Mouse (Mus musculus) fibroblast of lung, adult 2 months (primary cell): Measurements from ENCODE around the gene Apbb2.

Source experiments
- DNase-seq: peaks from one replicate; pipeline ENCODE4 v3.0.0-alpha.2; 2011; ENCODE audit warnings: low read depth

Apbb2 gene

DNA sequence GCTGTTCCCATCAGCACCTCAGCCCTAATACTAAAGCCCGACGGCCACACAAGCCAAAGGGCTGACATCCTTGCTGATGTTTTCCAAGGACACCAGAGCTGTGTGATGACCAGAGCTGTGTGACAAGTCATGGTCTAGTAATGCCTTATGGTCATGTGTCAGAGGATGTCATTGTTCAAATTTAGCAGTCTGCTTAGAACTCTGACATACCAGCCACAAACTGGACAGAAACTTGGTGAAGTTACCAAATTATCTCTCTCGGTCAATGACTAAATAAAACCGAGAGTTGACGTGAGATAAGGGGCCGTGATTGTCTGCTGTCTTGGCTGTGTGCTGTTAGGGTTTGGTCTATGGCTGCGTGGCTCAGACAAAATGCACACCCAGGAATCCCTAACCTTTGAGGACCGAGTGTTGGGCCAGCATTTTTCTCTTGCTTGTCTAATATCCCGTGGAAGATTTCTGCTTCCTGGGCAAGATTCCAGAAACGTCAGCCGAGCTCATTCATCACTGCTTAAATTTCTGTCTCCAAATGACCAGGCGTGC lies 71.5 kb downstream of the Apbb2 start:
- no peak for DNase-seq

- DNase-seq = no peak
Observed at GRCm38 (mm10) chr5:66545573-66546141, 72.9 kb downstream of the Apbb2 start.

- DNase-seq = peak; percentile 75
Observed at GRCm38 (mm10) chr5:66543761-66544160, 74.8 kb downstream of the Apbb2 start.

DNA sequence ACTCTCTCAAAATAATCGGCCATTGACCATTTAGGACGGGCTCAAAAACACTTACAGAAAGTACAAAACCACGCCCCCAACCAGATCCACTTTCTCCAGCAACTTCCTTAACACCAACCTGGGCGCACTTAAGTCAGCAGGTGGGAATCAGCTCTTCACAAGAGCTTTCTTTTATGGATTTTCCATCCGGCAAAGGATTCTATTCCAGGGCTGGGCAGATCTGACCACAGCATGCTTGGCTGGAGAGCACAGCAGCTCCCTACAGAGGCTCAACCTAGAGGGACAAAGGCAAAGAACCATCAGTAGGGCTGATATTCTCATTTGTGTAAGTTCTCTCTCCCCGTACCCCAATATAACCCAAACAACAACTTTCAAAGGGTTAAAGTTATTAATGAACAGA lies 75.2 kb downstream of the Apbb2 start:
- DNase-seq = no peak

DNA sequence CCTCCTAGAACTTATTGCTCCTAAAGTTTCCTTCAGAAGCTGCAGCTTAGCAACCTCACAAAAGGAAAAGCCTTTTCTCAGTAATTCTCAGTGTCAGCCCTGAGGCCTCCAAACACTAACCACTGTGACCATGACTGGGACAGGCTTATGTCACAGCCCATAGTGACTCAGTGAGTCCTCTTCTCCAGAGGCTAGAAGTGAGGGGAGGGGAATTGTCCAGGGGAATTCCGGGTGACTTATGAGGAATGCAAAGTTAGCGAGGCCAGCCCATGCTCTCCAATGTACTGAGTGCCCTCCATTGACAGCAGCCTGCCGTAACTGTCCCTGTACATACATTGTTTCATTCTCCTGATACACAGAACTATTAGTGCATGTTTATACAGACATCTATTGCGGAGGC lies 76.1 kb downstream of the Apbb2 start:
- no peak for DNase-seq

- no peak for DNase-seq
Observed at GRCm38 (mm10) chr5:66541385-66541784, 77.2 kb downstream of the Apbb2 start.

DNA sequence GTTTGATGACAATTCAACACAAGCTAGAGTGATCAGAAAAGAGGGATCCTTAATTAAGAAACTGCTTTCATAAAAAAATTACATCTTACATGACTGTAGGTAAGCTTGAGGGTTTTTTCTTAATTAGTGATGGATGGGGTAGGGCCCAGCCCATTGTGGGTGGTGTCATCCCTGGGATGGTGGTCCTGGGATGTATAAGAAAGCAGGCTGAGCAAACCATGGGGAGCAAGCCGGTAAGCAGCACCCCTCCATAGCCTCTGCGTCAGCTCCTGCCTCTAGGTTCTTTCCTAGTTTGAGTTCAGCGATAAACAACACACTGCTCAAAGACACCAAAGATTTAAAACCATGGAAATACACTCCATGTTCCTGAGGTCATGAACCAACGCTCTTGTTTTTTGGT lies 78.3 kb downstream of the Apbb2 start:
- no peak for DNase-seq

DNA sequence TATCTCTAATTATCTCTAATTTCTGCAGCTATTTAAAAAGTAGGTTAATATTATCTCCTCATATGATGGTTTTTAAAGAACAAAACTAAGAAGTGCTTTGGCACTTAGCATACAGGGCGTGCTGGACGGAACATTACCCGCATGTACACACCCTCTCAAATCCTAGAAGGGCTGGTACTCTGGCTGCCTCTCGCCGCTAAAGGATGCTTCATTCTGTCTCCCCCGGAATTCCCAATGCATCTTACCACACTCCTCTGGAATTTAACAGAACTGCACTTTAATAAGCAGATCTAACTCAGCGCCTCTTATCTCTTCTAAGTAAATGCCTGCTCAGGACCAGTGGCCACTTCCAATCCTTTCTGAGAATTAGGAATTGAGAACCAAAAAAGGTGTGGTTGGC lies 80.8 kb downstream of the Apbb2 start:
- no peak for DNase-seq

DNA sequence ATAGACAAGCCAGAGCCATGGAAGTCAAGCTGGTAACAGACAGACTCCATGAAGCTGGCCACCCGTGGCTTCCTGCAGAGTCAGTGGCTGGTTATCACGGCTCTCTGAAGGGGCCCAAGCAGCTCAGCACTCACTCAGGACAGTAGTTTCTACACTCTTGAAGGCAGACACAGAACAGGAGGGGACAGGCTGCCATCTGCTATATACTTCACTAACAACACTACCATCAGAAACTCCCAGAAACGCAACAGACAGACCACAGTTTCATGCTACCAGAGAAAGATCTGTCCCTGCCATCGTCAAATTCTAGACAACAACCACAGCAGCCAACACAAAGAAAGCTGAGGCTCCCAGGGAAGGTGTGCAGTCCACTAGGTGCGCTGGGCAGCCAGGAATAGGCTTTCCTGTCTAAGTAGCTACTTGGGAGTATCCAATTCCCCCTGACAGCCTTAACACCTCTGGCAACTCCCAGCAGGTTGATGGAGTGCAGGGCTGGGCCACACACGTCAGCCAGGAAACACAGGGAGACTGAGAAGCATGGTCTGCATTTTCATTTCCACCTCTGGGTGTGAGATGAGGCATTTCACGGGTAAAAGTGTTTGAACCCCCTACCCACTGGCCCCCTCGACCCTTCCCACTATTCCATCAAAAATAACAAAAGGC lies 81.8 kb downstream of the Apbb2 start:
- no peak for DNase-seq

DNA sequence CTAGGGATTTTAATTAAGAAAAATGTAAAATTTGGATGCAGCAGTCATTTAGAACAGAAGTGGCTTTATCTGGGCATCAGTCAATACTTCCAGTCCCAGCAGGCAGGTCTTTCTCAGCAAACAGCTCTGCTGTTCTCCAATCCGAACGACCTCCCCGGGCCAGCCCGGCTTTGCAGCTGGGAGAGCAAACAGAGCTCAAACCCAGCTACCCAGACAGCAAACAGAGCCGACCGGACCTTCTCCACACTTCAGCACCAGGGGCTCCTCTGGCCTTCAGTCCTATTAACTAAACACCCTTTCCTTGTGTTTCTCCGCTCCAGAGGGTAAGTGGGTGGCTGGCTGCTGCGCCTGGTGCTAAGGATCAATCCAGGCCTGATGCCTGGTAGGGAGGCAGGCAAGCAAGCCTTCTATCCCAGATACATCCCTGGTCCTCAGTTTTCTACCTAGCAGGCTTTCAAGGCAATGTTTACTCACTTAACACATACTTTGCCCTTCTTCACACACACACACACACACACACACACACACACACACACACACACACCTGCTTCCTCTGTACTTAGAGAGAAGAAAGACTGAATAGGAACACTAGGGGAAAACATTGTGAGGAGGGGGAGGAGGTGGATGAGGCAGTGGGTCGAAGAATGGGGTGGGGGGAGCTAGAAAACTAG lies 82.9 kb downstream of the Apbb2 start:
- no peak for DNase-seq

DNA sequence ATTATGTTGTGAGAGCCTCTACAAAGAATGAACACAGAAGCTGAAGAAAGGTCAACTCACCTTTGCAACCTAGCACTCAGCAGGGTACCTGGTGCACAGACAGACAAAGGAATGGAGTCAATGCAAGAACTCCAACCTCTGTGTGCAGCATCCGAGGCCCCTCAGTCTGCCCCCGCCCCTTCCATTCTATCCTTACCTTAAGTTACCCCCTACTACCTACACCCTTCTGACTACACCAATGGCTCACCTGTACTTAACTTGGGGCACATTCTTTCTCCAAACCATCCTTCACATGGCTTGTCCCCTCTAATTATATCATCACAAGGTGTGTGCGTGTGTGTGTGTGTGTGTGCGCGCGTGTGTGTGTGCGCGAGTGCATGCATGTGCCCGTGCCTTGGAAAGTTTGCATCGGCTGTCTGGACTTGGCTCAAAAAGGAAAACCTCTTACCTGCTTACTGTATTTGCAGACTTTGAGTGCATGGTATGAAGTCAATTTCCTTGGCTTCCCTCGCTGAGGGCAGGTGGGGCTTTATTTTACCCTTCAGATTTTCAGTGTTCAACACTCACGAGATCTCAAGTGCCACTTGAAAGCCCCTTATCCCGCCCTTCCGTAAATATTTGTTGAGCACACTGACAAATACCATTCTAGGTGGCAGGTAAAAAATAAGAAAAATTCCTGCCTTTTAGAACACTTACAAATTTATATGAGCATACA lies 84.7 kb downstream of the Apbb2 start:
- no peak for DNase-seq

DNA sequence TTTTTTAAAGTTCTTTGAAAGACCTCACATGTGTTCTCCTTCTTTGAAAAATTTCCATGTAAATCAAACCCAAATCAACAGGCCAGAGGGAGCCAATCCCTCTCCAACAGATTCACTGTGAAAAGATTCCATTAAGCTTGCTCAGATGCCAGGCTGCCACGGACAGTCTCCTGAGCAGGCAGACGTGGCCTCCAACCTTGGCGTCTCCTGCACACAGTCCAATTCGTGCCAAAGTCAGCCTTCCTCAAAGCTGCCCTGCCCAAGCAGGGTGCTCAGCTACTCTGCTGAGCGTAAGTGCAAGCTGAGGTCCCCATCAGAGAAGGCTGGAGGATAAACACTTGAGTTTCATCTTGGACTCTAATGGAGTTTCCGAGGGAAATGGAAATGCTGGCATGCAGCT lies 85.8 kb downstream of the Apbb2 start:
- DNase-seq = peak; percentile 86

DNA sequence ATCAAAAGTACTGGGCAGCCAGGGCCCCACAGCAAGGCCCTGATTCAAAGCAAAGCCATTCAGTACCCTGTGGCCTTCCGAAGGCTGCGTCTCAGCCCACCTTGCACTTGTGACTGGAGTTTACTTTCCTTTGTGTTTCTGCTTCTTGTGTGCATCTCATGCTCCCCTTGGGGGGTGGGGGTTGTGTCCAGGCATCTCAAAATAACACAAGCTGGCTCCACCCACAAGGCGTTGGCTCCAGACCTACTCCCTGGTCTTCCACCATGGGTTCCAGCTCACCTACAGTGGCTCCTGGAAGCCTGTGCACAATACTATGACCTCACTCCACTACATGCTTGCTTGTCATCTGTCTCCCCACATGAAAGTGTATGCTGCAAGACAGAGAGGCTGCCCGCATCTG lies 88.2 kb downstream of the Apbb2 start:
- DNase-seq = no peak

- no peak for DNase-seq
Observed at GRCm38 (mm10) chr5:66529631-66530030, 89.0 kb downstream of the Apbb2 start.

DNA sequence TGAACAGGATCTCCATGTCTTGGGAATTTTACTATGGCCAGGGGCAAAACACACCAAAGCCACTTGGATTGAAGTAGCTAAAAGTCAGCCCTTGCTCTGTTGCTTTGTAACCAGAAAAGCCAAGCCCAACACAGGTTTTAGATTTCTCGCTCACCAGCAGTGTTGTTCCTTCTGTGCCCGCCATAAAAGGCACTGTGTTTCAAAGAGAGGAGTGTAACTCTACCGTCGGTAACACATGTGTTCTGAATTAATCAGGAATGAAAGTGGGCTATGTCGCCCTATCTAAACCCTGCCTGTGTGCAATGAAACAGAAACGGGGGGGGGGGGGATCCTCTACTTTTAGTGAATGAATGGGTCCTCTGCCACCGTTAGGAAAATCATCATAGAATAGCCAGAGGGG lies 90.0 kb downstream of the Apbb2 start:
- DNase-seq = no peak

GRCm38 (mm10) chr5:66527090-66527489 lies 91.5 kb downstream of the Apbb2 start:
- DNase-seq = no peak

GRCm38 (mm10) chr5:66525002-66525401 lies 93.6 kb downstream of the Apbb2 start:
- DNase-seq = no peak

DNA sequence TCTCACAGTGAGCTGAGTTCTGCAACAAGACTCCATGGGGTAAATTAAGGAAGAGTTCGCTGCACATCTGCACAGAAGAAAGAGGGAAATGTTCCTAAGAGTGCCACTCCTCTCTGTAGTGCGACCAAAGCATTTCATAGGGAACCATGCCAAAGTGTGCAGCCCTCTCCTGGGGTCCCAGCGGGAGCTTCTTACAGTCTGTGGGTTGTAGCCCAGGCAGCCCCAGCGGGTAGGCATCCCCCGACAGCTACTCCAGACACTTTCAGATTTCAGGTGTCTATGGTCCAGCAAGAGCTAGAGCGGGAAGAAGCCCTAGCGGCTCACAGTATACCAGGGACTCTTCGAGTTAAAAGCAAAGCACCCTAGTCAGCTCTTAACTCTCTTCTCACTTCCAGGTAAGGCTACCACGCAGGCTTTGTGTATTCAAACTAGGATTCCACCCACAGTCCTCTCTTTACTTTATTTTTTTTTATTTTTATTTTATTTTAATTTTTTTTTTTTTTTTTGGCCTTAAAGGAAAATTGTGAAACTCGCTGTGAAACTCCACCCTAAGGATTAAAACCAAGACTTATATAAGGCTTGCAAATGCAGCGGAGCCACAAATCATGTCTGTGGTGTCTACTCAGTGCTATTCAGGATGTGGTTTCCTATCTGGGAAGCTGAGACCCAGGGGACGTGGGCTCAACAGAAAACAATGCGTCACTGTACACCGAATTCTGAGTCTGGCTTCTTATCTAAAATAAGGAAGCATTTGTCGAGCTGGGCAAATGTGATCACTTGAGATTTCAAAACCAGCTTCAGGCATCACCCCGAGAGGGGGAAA lies 94.7 kb downstream of the Apbb2 start:
- peak; percentile 83 for DNase-seq

GRCm38 (mm10) chr5:66521250-66521649 lies 97.3 kb downstream of the Apbb2 start:
- DNase-seq = no peak

GRCm38 (mm10) chr5:66519511-66519910 lies 99.1 kb downstream of the Apbb2 start:
- no peak for DNase-seq

DNA sequence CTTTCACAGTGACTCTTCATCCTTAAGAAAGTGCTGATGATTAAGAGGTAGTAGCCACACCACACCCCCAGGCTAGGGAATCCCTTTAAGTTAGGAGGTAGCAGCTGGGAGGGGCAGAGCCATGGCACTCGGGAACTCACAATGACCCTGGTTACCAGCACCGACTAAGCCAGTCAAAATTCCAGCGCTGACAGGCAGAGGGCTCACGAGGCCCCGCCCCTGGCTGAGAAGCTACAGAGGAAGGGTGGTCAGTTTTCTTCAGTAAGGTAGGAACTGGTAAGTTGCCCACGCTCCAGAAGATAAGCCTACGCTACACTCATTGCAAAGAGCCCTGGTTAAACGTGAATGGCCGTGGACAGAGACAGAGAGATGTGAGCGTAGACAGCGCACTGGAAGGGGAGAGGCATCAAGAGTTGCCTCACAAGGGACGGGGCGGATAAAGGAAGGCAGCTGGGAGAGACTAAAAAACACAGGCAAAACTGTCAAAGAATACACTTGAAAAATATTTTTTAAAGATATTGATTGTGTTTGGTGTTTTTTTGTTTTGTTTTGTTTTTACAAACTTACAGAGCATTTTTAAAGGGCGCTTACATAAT lies 100.1 kb downstream of the Apbb2 start:
- no peak for DNase-seq
